Mouse (Mus musculus): ENCODE measurements around the gene Hs2st1. TPM values are rescaled to one million over a fixed set of nuclear protein-coding genes. Genes with fewer than 3 reads are reported as not detected.

The Hs2st1 gene
- polyA plus RNA-seq, 1 experiment from 2014 or later: 18.3 TPM

DNA sequence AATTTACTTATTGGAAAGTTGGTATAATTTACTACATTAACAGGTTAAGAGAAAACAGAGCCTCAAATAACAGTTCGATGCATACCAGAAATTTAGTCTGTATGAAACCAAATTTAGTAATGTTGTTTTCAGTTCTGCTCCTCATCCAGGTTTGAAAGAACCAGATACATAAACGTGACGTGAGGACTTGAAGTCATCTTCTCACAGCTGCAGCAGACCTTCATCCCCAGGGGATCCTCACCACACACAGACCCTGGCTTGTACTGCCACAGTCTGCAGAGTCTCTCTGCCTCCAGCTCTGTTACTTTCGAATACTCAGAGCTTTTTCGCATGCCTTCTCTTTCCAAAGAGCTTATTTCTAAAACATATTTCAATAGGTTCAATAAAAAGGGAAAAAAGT is 89.4 kb downstream of the Hs2st1 start:
- H3K4me1 ChIP-seq (ENCODE audit: control insufficient read depth, insufficient read depth, low read length): peaks cover 4% of the 10 kb centered on the region; the same call in 1 of the 2 replicates
- no peak overlapping the region for H3K4me3 ChIP-seq (ENCODE audit: low read depth, low read length)
- no peak overlapping the region for H3K9ac ChIP-seq (ENCODE audit: low read length)
- H3K27me3 ChIP-seq (replicated peaks; ENCODE audit: control insufficient read depth, insufficient read depth, low read length): no peaks in the 10 kb centered on the region
- DNase-seq (ENCODE audit: low spot score) (no peak), ATAC-seq (no peak)
- H3K4me2 ChIP-seq (ENCODE audit: low read length): no peak overlapping the region
- 86% methylated on average over 5 of the region's 5 CpGs for WGBS
- no peaks in the 10 kb centered on the region for H3K36me3 ChIP-seq (ENCODE audit: control insufficient read depth, insufficient read depth, low read length)
- H3K27ac ChIP-seq (ENCODE audit: low read depth, low read length): no peak overlapping the region
- H3K9me3 ChIP-seq (replicated peaks; ENCODE audit: control insufficient read depth, low read length): no peaks in the 10 kb centered on the region

- peaks cover 4% of the 10 kb centered on the region; the same call in 1 of the 2 replicates for H3K4me1 ChIP-seq (ENCODE audit: control insufficient read depth, insufficient read depth, low read length)
- H3K9ac ChIP-seq (ENCODE audit: low read length): no peak overlapping the region
- no peaks in the 10 kb centered on the region for H3K36me3 ChIP-seq (ENCODE audit: control insufficient read depth, insufficient read depth, low read length)
- ATAC-seq (no peak), DNase-seq (ENCODE audit: low spot score) (no peak)
- H3K9me3 ChIP-seq (replicated peaks; ENCODE audit: control insufficient read depth, low read length): no peaks in the 10 kb centered on the region
- H3K4me2 ChIP-seq (ENCODE audit: low read length): no peak overlapping the region
- no peak overlapping the region for H3K4me3 ChIP-seq (ENCODE audit: low read depth, low read length)
- peak overlapping the region; percentile 52; the same call in 1 of the 2 replicates for H3K27ac ChIP-seq (ENCODE audit: low read depth, low read length)
- H3K27me3 ChIP-seq (replicated peaks; ENCODE audit: control insufficient read depth, insufficient read depth, low read length): no peaks in the 10 kb centered on the region
- WGBS: 90% methylated on average over 7 of the region's 7 CpGs
These were observed 91.6 kb downstream of the Hs2st1 start for GRCm38 (mm10) chr3:144478427-144478794.

GRCm38 (mm10) chr3:144477707-144478426 is 92.1 kb downstream of the Hs2st1 start:
- ATAC-seq (peak; percentile 72; the same call in 1 of the 2 replicates), DNase-seq (ENCODE audit: low spot score) (peak; percentile 60)
- Histone ChIP-seq H3K27me3 (replicated peaks; ENCODE audit: control insufficient read depth, insufficient read depth, low read length) (no peaks in the 10 kb centered on the region), H3K4me1 (ENCODE audit: control insufficient read depth, insufficient read depth, low read length) (peaks cover 4% of the 10 kb centered on the region; the same call in 1 of the 2 replicates), H3K36me3 (ENCODE audit: control insufficient read depth, insufficient read depth, low read length) (no peaks in the 10 kb centered on the region), H3K4me3 (ENCODE audit: low read depth, low read length) (no peak overlapping the region), H3K9ac (ENCODE audit: low read length) (no peak overlapping the region), H3K27ac (ENCODE audit: low read depth, low read length) (peak overlapping the region; percentile 5; the same call in 1 of the 2 replicates), H3K9me3 (replicated peaks; ENCODE audit: control insufficient read depth, low read length) (no peaks in the 10 kb centered on the region), H3K4me2 (ENCODE audit: low read length) (no peak overlapping the region)
- 82% methylated on average over 12 of the region's 12 CpGs for WGBS

- 96% methylated on average over 5 of the region's 5 CpGs for WGBS
- Histone ChIP-seq H3K36me3 (ENCODE audit: control insufficient read depth, insufficient read depth, low read length) (no peaks in the 10 kb centered on the region), H3K4me3 (ENCODE audit: low read depth, low read length) (no peak overlapping the region), H3K27ac (ENCODE audit: low read depth, low read length) (no peak overlapping the region), H3K4me1 (ENCODE audit: control insufficient read depth, insufficient read depth, low read length) (peaks cover 16% of the 10 kb centered on the region), H3K4me2 (ENCODE audit: low read length) (no peak overlapping the region), H3K27me3 (replicated peaks; ENCODE audit: control insufficient read depth, insufficient read depth, low read length) (no peaks in the 10 kb centered on the region), H3K9ac (ENCODE audit: low read length) (no peak overlapping the region), H3K9me3 (replicated peaks; ENCODE audit: control insufficient read depth, low read length) (no peaks in the 10 kb centered on the region)
- DNase-seq (ENCODE audit: low spot score) (no peak), ATAC-seq (no peak)
These were observed 94.1 kb downstream of the Hs2st1 start for GRCm38 (mm10) chr3:144475891-144476290.

GRCm38 (mm10) chr3:144474726-144475125 is 95.3 kb downstream of the Hs2st1 start:
- DNase-seq (ENCODE audit: low spot score) (no peak), ATAC-seq (no peak)
- H3K4me2 ChIP-seq (ENCODE audit: low read length): no peak overlapping the region
- H3K27me3 ChIP-seq (replicated peaks; ENCODE audit: control insufficient read depth, insufficient read depth, low read length): no peaks in the 10 kb centered on the region
- peaks cover 18% of the 10 kb centered on the region for H3K4me1 ChIP-seq (ENCODE audit: control insufficient read depth, insufficient read depth, low read length)
- no peaks in the 10 kb centered on the region for H3K36me3 ChIP-seq (ENCODE audit: control insufficient read depth, insufficient read depth, low read length)
- WGBS: 91% methylated on average over 5 of the region's 5 CpGs
- no peaks in the 10 kb centered on the region for H3K9me3 ChIP-seq (replicated peaks; ENCODE audit: control insufficient read depth, low read length)
- no peak overlapping the region for H3K27ac ChIP-seq (ENCODE audit: low read depth, low read length)
- H3K9ac ChIP-seq (ENCODE audit: low read length): no peak overlapping the region
- H3K4me3 ChIP-seq (ENCODE audit: low read depth, low read length): no peak overlapping the region

DNA sequence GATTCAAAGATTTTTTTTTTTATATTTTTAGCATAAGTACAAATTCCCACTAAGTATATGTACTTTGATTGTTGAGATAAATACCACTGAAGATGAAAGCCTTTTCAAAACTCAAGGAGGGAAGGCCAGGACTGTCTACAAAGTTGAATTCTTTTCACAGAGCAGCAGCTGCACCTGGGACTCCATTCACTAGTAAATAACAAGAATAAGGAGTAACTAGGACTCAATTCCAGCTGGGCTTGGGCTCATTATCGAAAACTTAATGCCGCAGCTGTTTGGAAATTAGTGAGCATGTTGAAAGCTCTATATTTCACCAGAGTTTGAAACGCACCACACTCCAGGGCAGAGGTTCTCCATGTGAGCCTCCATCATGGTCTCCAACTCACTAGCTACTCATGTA is 98.0 kb downstream of the Hs2st1 start:
- H3K9me3 ChIP-seq (replicated peaks; ENCODE audit: control insufficient read depth, low read length): no peaks in the 10 kb centered on the region
- no peak overlapping the region for H3K4me3 ChIP-seq (ENCODE audit: low read depth, low read length)
- peak; percentile 61; the same call in 1 of the 2 replicates for ATAC-seq

GRCm38 (mm10) chr3:144470901-144471300 is 99.1 kb downstream of the Hs2st1 start:
- H3K9ac ChIP-seq (ENCODE audit: low read length): no peak overlapping the region
- peak overlapping the region; percentile 67 for H3K27ac ChIP-seq (ENCODE audit: low read depth, low read length)
- 62% methylated on average over 14 of the region's 14 CpGs for WGBS
- H3K4me1 ChIP-seq (ENCODE audit: control insufficient read depth, insufficient read depth, low read length): peaks cover 14% of the 10 kb centered on the region
- ATAC-seq (peak; percentile 19; the same call in 1 of the 2 replicates), DNase-seq (ENCODE audit: low spot score) (peak; percentile 41)
- H3K9me3 ChIP-seq (replicated peaks; ENCODE audit: control insufficient read depth, low read length): no peaks in the 10 kb centered on the region
- H3K4me3 ChIP-seq (ENCODE audit: low read depth, low read length): no peak overlapping the region
- 0 out of 2 replicates have a peak overlapping the region, but pooled peaks have one; percentile 7 for H3K4me2 ChIP-seq (ENCODE audit: low read length)
- H3K36me3 ChIP-seq (ENCODE audit: control insufficient read depth, insufficient read depth, low read length): no peaks in the 10 kb centered on the region
- no peaks in the 10 kb centered on the region for H3K27me3 ChIP-seq (replicated peaks; ENCODE audit: control insufficient read depth, insufficient read depth, low read length)

More for the DNA sequence above, 98.0 kb downstream of the Hs2st1 start:
- Histone ChIP-seq H3K27ac (ENCODE audit: low read depth, low read length) (0 out of 2 replicates have a peak overlapping the region, but pooled peaks have one; percentile 6), H3K36me3 (ENCODE audit: control insufficient read depth, insufficient read depth, low read length) (no peaks in the 10 kb centered on the region), H3K9ac (ENCODE audit: low read length) (no peak overlapping the region), H3K4me1 (ENCODE audit: control insufficient read depth, insufficient read depth, low read length) (peaks cover 14% of the 10 kb centered on the region), H3K4me2 (ENCODE audit: low read length) (no peak overlapping the region), H3K27me3 (replicated peaks; ENCODE audit: control insufficient read depth, insufficient read depth, low read length) (no peaks in the 10 kb centered on the region)
- WGBS: 20% methylated on average over 3 of the region's 3 CpGs
- DNase-seq (ENCODE audit: low spot score): peak; percentile 64

DNA sequence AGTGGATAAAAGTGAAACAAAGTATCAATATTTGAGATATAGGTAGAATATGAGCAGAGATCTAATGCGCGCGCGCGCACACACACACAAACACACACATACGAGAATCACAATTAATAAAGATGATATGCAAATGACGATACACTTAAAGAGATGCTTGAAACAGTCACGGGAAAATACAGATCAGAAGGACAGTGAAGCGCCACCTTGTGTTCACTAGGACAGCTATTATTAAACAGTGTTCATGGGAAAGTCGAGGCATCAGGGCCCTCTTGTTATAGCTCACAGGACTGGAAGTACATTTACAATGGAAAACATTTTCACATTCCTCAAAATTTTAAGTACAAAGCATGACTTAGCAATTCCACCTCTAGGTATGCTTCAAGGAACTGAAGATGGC is 102.5 kb downstream of the Hs2st1 start:
- no peaks in the 10 kb centered on the region for H3K9me3 ChIP-seq (replicated peaks; ENCODE audit: control insufficient read depth, low read length)
- H3K4me3 ChIP-seq (ENCODE audit: low read depth, low read length): no peak overlapping the region
- no peak overlapping the region for H3K27ac ChIP-seq (ENCODE audit: low read depth, low read length)
- peaks cover 20% of the 10 kb centered on the region for H3K36me3 ChIP-seq (ENCODE audit: control insufficient read depth, insufficient read depth, low read length)
- H3K9ac ChIP-seq (ENCODE audit: low read length): no peak overlapping the region
- H3K4me2 ChIP-seq (ENCODE audit: low read length): no peak overlapping the region
- 71% methylated on average over 10 of the region's 10 CpGs for WGBS
- DNase-seq (ENCODE audit: low spot score): peak; percentile 43
- ATAC-seq: no peak
- no peaks in the 10 kb centered on the region for H3K27me3 ChIP-seq (replicated peaks; ENCODE audit: control insufficient read depth, insufficient read depth, low read length)
- H3K4me1 ChIP-seq (ENCODE audit: control insufficient read depth, insufficient read depth, low read length): peaks cover 14% of the 10 kb centered on the region

- peaks cover 4% of the 10 kb centered on the region; the same call in 1 of the 2 replicates for H3K4me1 ChIP-seq (ENCODE audit: control insufficient read depth, insufficient read depth, low read length)
- no peaks in the 10 kb centered on the region for H3K27me3 ChIP-seq (replicated peaks; ENCODE audit: control insufficient read depth, insufficient read depth, low read length)
- no peaks in the 10 kb centered on the region for H3K9me3 ChIP-seq (replicated peaks; ENCODE audit: control insufficient read depth, low read length)
- WGBS: 95% methylated on average over 8 of the region's 8 CpGs
- H3K9ac ChIP-seq (ENCODE audit: low read length): no peak overlapping the region
- H3K4me3 ChIP-seq (ENCODE audit: low read depth, low read length): no peak overlapping the region
- no peak overlapping the region for H3K4me2 ChIP-seq (ENCODE audit: low read length)
- no peak overlapping the region for H3K27ac ChIP-seq (ENCODE audit: low read depth, low read length)
- peaks cover 30% of the 10 kb centered on the region for H3K36me3 ChIP-seq (ENCODE audit: control insufficient read depth, insufficient read depth, low read length)
- ATAC-seq (no peak), DNase-seq (ENCODE audit: low spot score) (no peak)
These were observed 103.8 kb downstream of the Hs2st1 start for GRCm38 (mm10) chr3:144466108-144466678.
